Mouse (Mus musculus) stomach, embryonic 15.5 days (tissue): ENCODE data around the gene Rnf215. TPM values are rescaled to one million over a fixed set of nuclear protein-coding genes. Genes with fewer than 3 reads are reported as not detected.

Experiments used
- ATAC-seq: fragments of 200-750 bp; cut with Nextera tagmentation; 2 replicates; pipeline ENCODE4 v1.8.0; 2017; ENCODE audit warnings: low read depth, moderate number of reproducible peaks, moderate TSS enrichment; ENCODE audit not compliant: insufficient read depth, low FRiP score
- H3K27ac ChIP-seq: fragments of 300-500 bp; sonication (generic); 2 replicates; pipeline ENCODE4 v1.5.1; 2015; ENCODE audit warnings: mild to moderate bottlenecking, inconsistent platforms
- H3K27me3 ChIP-seq: fragments of 300-500 bp; sonication (generic); replicated peaks from 2 replicates; pipeline ENCODE4 v1.6.1; 2015; ENCODE audit warnings: inconsistent platforms
- H3K36me3 ChIP-seq: fragments of 300-500 bp; sonication (generic); 2 replicates; pipeline ENCODE4 v1.6.1; 2015; ENCODE audit warnings: inconsistent platforms
- H3K4me1 ChIP-seq: fragments of 300-500 bp; sonication (generic); 2 replicates; pipeline ENCODE4 v1.6.1; 2015; ENCODE audit warnings: inconsistent platforms
- H3K4me2 ChIP-seq: fragments of 300-500 bp; sonication (generic); 2 replicates; pipeline ENCODE4 v1.6.1; 2015; ENCODE audit warnings: mild to moderate bottlenecking, inconsistent platforms
- H3K4me3 ChIP-seq: fragments of 300-500 bp; sonication (generic); replicated peaks from 2 replicates; pipeline ENCODE4 v1.5.1; 2015; ENCODE audit warnings: inconsistent platforms
- H3K9ac ChIP-seq: fragments of 300-500 bp; sonication (generic); 2 replicates; pipeline ENCODE4 v1.6.1; 2015; ENCODE audit warnings: inconsistent platforms
- H3K9me3 ChIP-seq: fragments of 300-500 bp; sonication (generic); 2 replicates; pipeline ENCODE4 v1.6.1; 2016; ENCODE audit warnings: inconsistent platforms
- WGBS: fragments of 180-500 bp; shearing (Covaris S2); methylation state at CpG from one replicate; pipeline ENCODE4 v1.1.7; 2015; 5-methylcytosine and 5-hydroxymethylcytosine counted together
- polyA plus RNA-seq: library from polyadenylated mRNA; unstranded; fragments of >200 nt; fragmentation: Nextera tagmentation; extraction: Ambion mirVana; gene quantifications from 2 replicates; pipeline ENCODE4 v1.2.1, GENCODE M21; 2015

Gene Rnf215
- polyA plus RNA-seq, 1 experiment from 2014 or later: 25.1 TPM

- Histone ChIP-seq H3K4me1 (peaks cover 8% of the 10 kb centered on the region; the same call in 1 of the 2 replicates), H3K27me3 (no peaks in the 10 kb centered on the region), H3K4me2 (no peak overlapping the region), H3K9me3 (no peaks in the 10 kb centered on the region), H3K36me3 (no peaks in the 10 kb centered on the region), H3K9ac (no peak overlapping the region), H3K4me3 (no peak overlapping the region), H3K27ac (no peak overlapping the region)
- WGBS: 70% methylated on average over 5 of the region's 5 CpGs
- ATAC-seq: no peak
Observed at GRCm38 (mm10) chr11:4155641-4156040, 20.6 kb downstream of the Rnf215 start.

DNA sequence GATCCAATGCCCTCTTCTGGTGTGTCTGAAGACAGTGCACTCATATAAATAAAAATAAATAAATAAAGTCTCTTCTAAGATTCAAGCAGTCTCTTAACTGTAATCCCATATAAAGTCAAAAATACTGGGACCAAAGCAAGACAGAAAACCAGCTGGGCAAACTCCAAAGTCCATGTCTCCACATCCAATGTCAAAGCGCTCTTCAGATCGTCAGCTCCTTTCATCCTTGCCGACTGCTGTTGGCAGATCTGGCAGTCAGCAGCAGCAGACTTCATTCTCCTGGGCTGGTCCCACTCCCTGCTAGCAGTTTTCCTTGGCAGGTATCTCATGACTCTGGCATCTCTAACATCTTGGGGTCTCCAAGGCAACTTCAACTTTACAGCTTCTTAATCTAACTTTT lies 23.7 kb downstream of the Rnf215 start:
- Histone ChIP-seq H3K36me3 (peaks cover 4% of the 10 kb centered on the region; the same call in 1 of the 2 replicates), H3K4me1 (peaks cover 20% of the 10 kb centered on the region), H3K4me2 (no peak overlapping the region), H3K9ac (no peak overlapping the region), H3K27me3 (no peaks in the 10 kb centered on the region), H3K9me3 (no peaks in the 10 kb centered on the region), H3K4me3 (no peak overlapping the region), H3K27ac (no peak overlapping the region)
- ATAC-seq: no peak
- WGBS: 85% methylated on average over 3 of the region's 3 CpGs

DNA sequence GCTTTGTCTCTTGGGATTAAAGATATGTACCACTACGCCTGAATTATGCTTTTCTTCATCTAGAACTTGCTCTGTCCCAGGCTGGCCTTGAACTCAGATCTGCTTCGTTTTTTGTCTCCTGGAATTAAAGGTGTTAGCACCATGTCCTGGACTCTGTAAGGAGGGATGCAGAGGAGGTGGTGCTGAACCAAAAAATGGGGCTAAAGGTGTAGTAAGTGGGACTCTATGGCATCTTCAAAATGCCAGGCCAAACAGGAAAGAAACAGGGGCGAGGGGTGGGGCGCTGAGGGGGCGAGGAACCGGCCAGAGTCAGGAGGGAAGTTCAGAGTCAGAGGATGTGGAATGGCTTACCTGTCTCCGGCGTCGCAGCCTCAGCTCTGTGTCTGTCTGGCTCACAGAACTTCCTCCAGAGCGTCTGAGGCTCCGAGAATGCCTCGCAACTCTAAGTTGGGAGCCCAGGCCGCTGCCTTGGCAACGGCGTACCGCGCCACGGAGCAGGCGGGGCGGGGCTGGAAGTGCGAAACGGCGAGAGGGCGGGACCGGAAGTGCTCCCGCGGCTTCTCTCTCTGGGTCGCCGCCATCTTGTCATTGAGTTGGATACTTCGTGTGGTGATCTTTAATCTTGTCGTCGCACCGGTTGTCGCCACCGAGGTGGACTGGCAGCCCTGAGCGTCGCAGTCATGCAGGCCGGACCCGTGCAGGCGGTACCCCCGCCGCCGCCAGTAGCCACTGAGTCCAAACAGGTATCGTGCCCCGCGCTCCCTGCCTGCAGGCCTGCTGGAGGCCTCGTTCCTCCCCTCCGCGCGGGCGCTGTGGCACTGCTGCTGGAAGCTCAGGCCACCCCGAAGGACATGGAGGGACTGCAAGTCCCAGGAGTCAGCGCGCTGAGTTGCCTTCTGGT lies 25.1 kb downstream of the Rnf215 start, which contains the start of the genes Ccdc157 and Sf3a1:
TSS of gene Ccdc157 (minus strand) at position 486 of the 901 bp plus-strand sequence.
TSS of gene Sf3a1 (plus strand) at position 543 of the 901 bp plus-strand sequence.
- Histone ChIP-seq H3K27me3 (no peaks in the 10 kb centered on the region), H3K4me2 (peak within 1 kb of the TSS; percentile 81), H3K27ac (peak within 1 kb of the TSS; percentile 74), H3K9me3 (no peaks in the 10 kb centered on the region), H3K4me1 (peaks cover 20% of the 10 kb centered on the region), H3K9ac (peak within 1 kb of the TSS; percentile 81), H3K36me3 (peaks cover 13% of the 10 kb centered on the region), H3K4me3 (peak within 1 kb of the TSS; percentile 84)
- WGBS: 2% methylated on average over 54 of the region's 54 CpGs
- ATAC-seq: peak; percentile 96

DNA sequence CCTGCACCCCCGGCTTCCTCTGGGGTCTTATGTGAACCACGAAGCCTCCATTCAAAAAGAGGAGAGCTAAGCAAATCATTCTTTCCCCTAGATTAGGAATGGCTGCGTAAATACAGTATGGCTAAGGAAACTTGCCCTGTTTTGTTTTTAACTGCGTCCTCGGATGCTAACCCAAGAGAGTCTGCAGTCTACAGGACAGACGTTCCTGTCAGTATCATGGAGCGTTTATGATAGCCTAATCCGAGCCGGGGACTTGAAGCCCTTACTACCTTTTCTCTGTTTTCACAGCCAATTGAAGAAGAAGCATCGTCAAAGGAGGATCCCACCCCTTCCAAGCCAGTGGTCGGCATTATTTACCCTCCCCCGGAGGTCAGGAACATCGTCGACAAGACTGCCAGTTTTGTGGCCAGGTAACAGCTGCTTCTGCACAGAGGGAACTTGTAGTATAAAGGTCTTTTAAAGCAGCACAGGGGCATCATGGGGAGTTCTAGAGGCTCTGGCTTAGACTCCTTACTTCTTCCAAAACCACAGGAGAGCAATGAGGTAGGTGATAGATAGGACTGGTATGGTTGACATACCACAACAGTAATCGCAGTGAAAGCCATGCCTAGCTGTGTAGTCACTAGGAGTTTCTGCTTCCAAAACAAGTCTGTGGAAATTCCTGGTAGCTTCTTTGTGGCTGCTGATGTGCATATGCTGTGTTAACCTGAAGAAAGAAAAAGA lies 25.9 kb downstream of the Rnf215 start:
- Histone ChIP-seq H3K27me3 (no peaks in the 10 kb centered on the region), H3K4me2 (peak overlapping the region; percentile 81), H3K9me3 (no peaks in the 10 kb centered on the region), H3K27ac (peak overlapping the region; percentile 74), H3K4me1 (peaks cover 20% of the 10 kb centered on the region), H3K36me3 (peaks cover 13% of the 10 kb centered on the region), H3K4me3 (peak overlapping the region; percentile 84), H3K9ac (peak overlapping the region; percentile 81)
- ATAC-seq: no peak
- 6% methylated on average over 15 of the region's 15 CpGs for WGBS

GRCm38 (mm10) chr11:4164701-4165100 lies 29.7 kb downstream of the Rnf215 start:
- Histone ChIP-seq H3K27ac (no peak overlapping the region), H3K27me3 (no peaks in the 10 kb centered on the region), H3K9me3 (no peaks in the 10 kb centered on the region), H3K4me3 (no peak overlapping the region), H3K36me3 (peaks cover 41% of the 10 kb centered on the region), H3K4me2 (no peak overlapping the region), H3K4me1 (peaks cover 14% of the 10 kb centered on the region), H3K9ac (no peak overlapping the region)
- ATAC-seq: no peak
- 90% methylated on average over 2 of the region's 2 CpGs for WGBS

DNA sequence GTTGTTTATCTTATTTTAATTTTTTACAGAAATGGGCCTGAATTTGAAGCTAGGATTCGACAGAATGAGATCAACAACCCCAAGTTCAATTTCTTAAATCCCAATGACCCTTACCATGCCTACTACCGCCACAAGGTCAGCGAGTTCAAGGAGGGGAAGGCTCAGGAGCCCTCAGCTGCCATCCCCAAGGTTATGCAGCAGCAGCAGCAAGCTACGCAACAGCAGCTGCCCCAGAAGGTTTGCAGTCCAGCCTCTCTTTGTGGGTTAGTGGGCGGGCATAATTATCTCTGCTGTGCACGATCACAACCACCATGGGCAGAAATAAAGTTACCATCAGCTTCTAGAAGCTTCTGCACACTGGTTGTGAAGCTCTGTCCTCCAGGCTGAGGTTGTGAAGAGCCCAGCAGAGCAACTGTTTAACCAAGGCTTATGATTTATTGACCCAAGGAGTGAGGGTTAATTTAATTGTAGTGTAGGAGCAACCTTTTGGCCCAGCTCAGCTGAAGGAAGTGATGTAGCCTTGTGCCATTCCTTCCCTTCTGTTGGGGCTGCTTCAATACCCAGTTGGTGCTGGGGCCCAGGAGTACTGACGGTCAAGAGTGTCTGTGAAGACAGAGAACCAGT lies 31.6 kb downstream of the Rnf215 start:
- Histone ChIP-seq H3K4me3 (no peak overlapping the region), H3K9ac (no peak overlapping the region), H3K9me3 (no peaks in the 10 kb centered on the region), H3K4me1 (peaks cover 5% of the 10 kb centered on the region; the same call in 1 of the 2 replicates), H3K27me3 (no peaks in the 10 kb centered on the region), H3K27ac (no peak overlapping the region), H3K36me3 (peaks cover 53% of the 10 kb centered on the region), H3K4me2 (no peak overlapping the region)
- no peak for ATAC-seq
- 81% methylated on average over 7 of the region's 7 CpGs for WGBS

- no peak overlapping the region for H3K4me2 ChIP-seq
- no peaks in the 10 kb centered on the region for H3K4me1 ChIP-seq
- WGBS: 88% methylated on average over 5 of the region's 5 CpGs
- H3K27me3 ChIP-seq: no peaks in the 10 kb centered on the region
- H3K27ac ChIP-seq: no peak overlapping the region
- ATAC-seq: no peak
- H3K36me3 ChIP-seq: peaks cover 88% of the 10 kb centered on the region
- no peak overlapping the region for H3K9ac ChIP-seq
- H3K9me3 ChIP-seq: no peaks in the 10 kb centered on the region
- no peak overlapping the region for H3K4me3 ChIP-seq
Observed at GRCm38 (mm10) chr11:4174586-4174985, 39.6 kb downstream of the Rnf215 start.

DNA sequence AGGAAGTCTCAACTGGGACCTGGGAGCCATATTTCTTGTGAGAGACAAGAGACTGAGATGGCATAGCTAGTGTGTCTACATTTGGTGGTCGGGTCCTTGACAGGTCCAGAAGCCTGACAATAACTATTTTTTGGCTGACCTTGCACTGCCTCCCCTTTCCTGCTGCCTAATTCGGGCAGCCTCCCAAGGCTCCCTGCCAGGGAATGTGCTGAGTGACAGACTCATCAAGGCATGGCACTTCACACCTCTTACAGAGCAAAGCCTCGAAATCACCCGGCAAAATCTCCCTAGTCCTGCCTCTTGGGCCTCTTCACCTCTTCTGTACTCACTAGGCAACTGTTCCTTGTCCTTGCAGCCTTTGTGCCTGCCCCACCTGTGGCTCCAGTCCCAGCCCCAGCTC lies 42.7 kb downstream of the Rnf215 start:
- H3K27ac ChIP-seq: no peak overlapping the region
- 72% methylated on average over 4 of the region's 4 CpGs for WGBS
- no peak for ATAC-seq

GRCm38 (mm10) chr11:4182061-4182460 lies 47.1 kb downstream of the Rnf215 start:
- 0 out of 2 replicates have a peak, but pooled peaks cover 4% of the 10 kb centered on the region for H3K4me1 ChIP-seq
- H3K4me2 ChIP-seq: no peak overlapping the region
- no peaks in the 10 kb centered on the region for H3K27me3 ChIP-seq
- H3K27ac ChIP-seq: no peak overlapping the region
- no peak overlapping the region for H3K4me3 ChIP-seq
- no peak overlapping the region for H3K9ac ChIP-seq
- WGBS: 31% methylated on average over 1 of the region's 1 CpGs
- no peaks in the 10 kb centered on the region for H3K9me3 ChIP-seq
- peaks cover 54% of the 10 kb centered on the region for H3K36me3 ChIP-seq
- ATAC-seq: no peak

More for the DNA sequence above, 42.7 kb downstream of the Rnf215 start:
- Histone ChIP-seq H3K27me3 (no peaks in the 10 kb centered on the region), H3K4me2 (no peak overlapping the region), H3K9me3 (no peaks in the 10 kb centered on the region), H3K36me3 (peaks cover 93% of the 10 kb centered on the region), H3K4me3 (no peak overlapping the region), H3K9ac (no peak overlapping the region), H3K4me1 (no peaks in the 10 kb centered on the region)

- no peak overlapping the region for H3K4me2 ChIP-seq
Observed at GRCm38 (mm10) chr11:4183511-4183910, 48.5 kb downstream of the Rnf215 start.

GRCm38 (mm10) chr11:4184251-4184952 lies 49.4 kb downstream of the Rnf215 start:
- Histone ChIP-seq H3K27me3 (no peaks in the 10 kb centered on the region), H3K36me3 (peaks cover 30% of the 10 kb centered on the region), H3K27ac (no peak overlapping the region), H3K9me3 (no peaks in the 10 kb centered on the region), H3K4me1 (peaks cover 19% of the 10 kb centered on the region), H3K9ac (no peak overlapping the region), H3K4me2 (no peak overlapping the region), H3K4me3 (no peak overlapping the region)
- 46% methylated on average over 4 of the region's 4 CpGs for whole genome bisulfite sequencing
- no peak for ATAC-seq

More at GRCm38 (mm10) chr11:4183511-4183910, 48.5 kb downstream of the Rnf215 start:
- Histone ChIP-seq H3K4me3 (no peak overlapping the region), H3K27me3 (no peaks in the 10 kb centered on the region), H3K27ac (no peak overlapping the region; the same call in 1 of the 2 replicates), H3K9ac (no peak overlapping the region), H3K9me3 (no peaks in the 10 kb centered on the region), H3K4me1 (peaks cover 19% of the 10 kb centered on the region), H3K36me3 (peaks cover 39% of the 10 kb centered on the region)
- no peak for ATAC-seq
